Mouse (Mus musculus) heart, embryonic 16.5 days (tissue): ENCODE measurements around the gene Myo1b. TPM values are rescaled to one million over a fixed set of nuclear protein-coding genes. Genes with fewer than 3 reads are reported as not detected.

Experiments used
- ATAC-seq: fragments of 200-750 bp; cut with Nextera tagmentation; replicated peaks from 2 replicates; pipeline ENCODE4 v1.8.0; 2017; ENCODE audit warnings: moderate number of reproducible peaks; ENCODE audit not compliant: insufficient read depth, low FRiP score; ENCODE audit errors: extremely low read depth
- H3K27ac ChIP-seq: fragments of 300-500 bp; sonication (generic); 2 replicates; pipeline ENCODE4 v1.5.1; 2014; ENCODE audit warnings: mild to moderate bottlenecking, low read length, control low read depth, moderate library complexity
- H3K27me3 ChIP-seq: fragments of 300-500 bp; sonication (generic); 2 replicates; pipeline ENCODE4 v1.6.1; 2014; ENCODE audit warnings: low read length, mixed read lengths; ENCODE audit not compliant: control insufficient read depth, insufficient read depth
- H3K36me3 ChIP-seq: fragments of 300-500 bp; sonication (generic); 2 replicates; pipeline ENCODE4 v1.6.1; 2014; ENCODE audit not compliant: control insufficient read depth, insufficient read depth
- H3K4me1 ChIP-seq: fragments of 300-500 bp; sonication (generic); 2 replicates; pipeline ENCODE4 v1.6.1; 2014; ENCODE audit warnings: low read length, mixed read lengths; ENCODE audit not compliant: control insufficient read depth, insufficient read depth
- H3K4me2 ChIP-seq: fragments of 300-500 bp; sonication (generic); 2 replicates; pipeline ENCODE4 v1.6.1; 2014; ENCODE audit warnings: low read depth, mild to moderate bottlenecking, control low read depth, low read length
- H3K4me3 ChIP-seq: fragments of 300-500 bp; sonication (generic); 2 replicates; pipeline ENCODE4 v1.5.1; 2014; ENCODE audit warnings: mild to moderate bottlenecking, control low read depth, low read length
- H3K9ac ChIP-seq: fragments of 300-500 bp; sonication (generic); 2 replicates; pipeline ENCODE4 v1.6.1; 2014; ENCODE audit warnings: low read length, control low read depth
- H3K9me3 ChIP-seq: fragments of 300-500 bp; sonication (generic); replicated peaks from 2 replicates; pipeline ENCODE4 v1.6.1; 2016; ENCODE audit warnings: low read length; ENCODE audit not compliant: control insufficient read depth
- WGBS: fragments of 180-500 bp; shearing (Covaris S2); extraction: QIAGEN DNeasy Blood & Tissue Kit; methylation state at CpG from one replicate; pipeline ENCODE4 v1.1.7; 2014; 5-methylcytosine and 5-hydroxymethylcytosine counted together
- polyA plus RNA-seq: library from polyadenylated mRNA; unstranded; fragments of >200 nt; fragmentation: Nextera tagmentation; extraction: Ambion mirVana; gene quantifications from 2 replicates; pipeline ENCODE4 v1.2.1, GENCODE M21; 2015

Myo1b gene
- polyA plus RNA-seq, 1 experiment from 2014 or later: 26.6 TPM

GRCm38 (mm10) chr1:51759657-51760056 lies 156.2 kb downstream of the Myo1b start:
- no peak overlapping the region for H3K4me2 ChIP-seq
- no peak overlapping the region for H3K9ac ChIP-seq
- peaks cover 27% of the 10 kb centered on the region for H3K36me3 ChIP-seq
- no peaks in the 10 kb centered on the region for H3K27me3 ChIP-seq
- no peak overlapping the region for H3K4me3 ChIP-seq
- WGBS: 82% methylated on average over 6 of the region's 6 CpGs
- no peak for ATAC-seq
- no peak overlapping the region for H3K27ac ChIP-seq
- no peaks in the 10 kb centered on the region for H3K4me1 ChIP-seq
- no peaks in the 10 kb centered on the region for H3K9me3 ChIP-seq

- no peak for ATAC-seq
- H3K36me3 ChIP-seq: peaks cover 32% of the 10 kb centered on the region
- H3K4me1 ChIP-seq: no peaks in the 10 kb centered on the region
- H3K9ac ChIP-seq: no peak overlapping the region
- no peaks in the 10 kb centered on the region for H3K27me3 ChIP-seq
- H3K9me3 ChIP-seq: no peaks in the 10 kb centered on the region
- no peak overlapping the region for H3K27ac ChIP-seq
- H3K4me3 ChIP-seq: no peak overlapping the region
- no peak overlapping the region for H3K4me2 ChIP-seq
- WGBS: 73% methylated on average over 15 of the region's 15 CpGs
These were observed 157.4 kb downstream of the Myo1b start for GRCm38 (mm10) chr1:51758326-51759109.

GRCm38 (mm10) chr1:51753621-51754020 lies 162.2 kb downstream of the Myo1b start:
- peaks cover 21% of the 10 kb centered on the region for H3K36me3 ChIP-seq
- no peak overlapping the region for H3K27ac ChIP-seq
- no peak overlapping the region for H3K9ac ChIP-seq
- 86% methylated on average over 6 of the region's 6 CpGs for WGBS
- no peaks in the 10 kb centered on the region for H3K4me1 ChIP-seq
- no peak overlapping the region for H3K4me3 ChIP-seq
- H3K9me3 ChIP-seq: no peaks in the 10 kb centered on the region
- no peak for ATAC-seq
- H3K27me3 ChIP-seq: no peaks in the 10 kb centered on the region
- H3K4me2 ChIP-seq: no peak overlapping the region

GRCm38 (mm10) chr1:51751006-51751405 lies 164.9 kb downstream of the Myo1b start:
- ATAC-seq: no peak
- H3K4me2 ChIP-seq: no peak overlapping the region
- WGBS: 72% methylated on average over 10 of the region's 10 CpGs
- H3K27me3 ChIP-seq: no peaks in the 10 kb centered on the region
- H3K9me3 ChIP-seq: no peaks in the 10 kb centered on the region
- H3K9ac ChIP-seq: no peak overlapping the region
- peaks cover 11% of the 10 kb centered on the region for H3K4me1 ChIP-seq
- H3K36me3 ChIP-seq: peaks cover 16% of the 10 kb centered on the region
- H3K27ac ChIP-seq: no peak overlapping the region
- no peak overlapping the region for H3K4me3 ChIP-seq

GRCm38 (mm10) chr1:51748306-51748705 lies 167.6 kb downstream of the Myo1b start:
- H3K9ac ChIP-seq: no peak overlapping the region
- H3K27me3 ChIP-seq: no peaks in the 10 kb centered on the region
- no peak overlapping the region for H3K4me2 ChIP-seq
- 45% methylated on average over 2 of the region's 2 CpGs for WGBS
- H3K27ac ChIP-seq: no peak overlapping the region
- no peak overlapping the region for H3K4me3 ChIP-seq
- 0 out of 2 replicates have a peak, but pooled peaks cover 4% of the 10 kb centered on the region for H3K36me3 ChIP-seq
- peak; percentile 52 for ATAC-seq
- H3K4me1 ChIP-seq: peaks cover 11% of the 10 kb centered on the region
- no peaks in the 10 kb centered on the region for H3K9me3 ChIP-seq

GRCm38 (mm10) chr1:51747494-51747893 lies 168.4 kb downstream of the Myo1b start:
- no peak for ATAC-seq

GRCm38 (mm10) chr1:51746711-51747240 lies 169.1 kb downstream of the Myo1b start:
- H3K27ac ChIP-seq: no peak overlapping the region
- H3K4me1 ChIP-seq: peaks cover 11% of the 10 kb centered on the region
- H3K36me3 ChIP-seq: 0 out of 2 replicates have a peak, but pooled peaks cover 4% of the 10 kb centered on the region
- H3K4me3 ChIP-seq: no peak overlapping the region
- no peak overlapping the region for H3K4me2 ChIP-seq
- no peaks in the 10 kb centered on the region for H3K27me3 ChIP-seq
- 90% methylated on average over 15 of the region's 15 CpGs for WGBS
- no peak for ATAC-seq
- H3K9ac ChIP-seq: no peak overlapping the region
- H3K9me3 ChIP-seq: no peaks in the 10 kb centered on the region

More at GRCm38 (mm10) chr1:51747494-51747893, 168.4 kb downstream of the Myo1b start:
- peak overlapping the region; percentile 4 for H3K4me2 ChIP-seq
- H3K9ac ChIP-seq: no peak overlapping the region
- no peaks in the 10 kb centered on the region for H3K9me3 ChIP-seq
- whole genome bisulfite sequencing: 17% methylated on average over 12 of the region's 12 CpGs
- H3K27me3 ChIP-seq: no peaks in the 10 kb centered on the region
- H3K4me3 ChIP-seq: no peak overlapping the region
- H3K36me3 ChIP-seq: 0 out of 2 replicates have a peak, but pooled peaks cover 4% of the 10 kb centered on the region
- H3K4me1 ChIP-seq: peaks cover 11% of the 10 kb centered on the region
- H3K27ac ChIP-seq: no peak overlapping the region

GRCm38 (mm10) chr1:51743756-51744425 lies 172.0 kb downstream of the Myo1b start:
- H3K36me3 ChIP-seq: 0 out of 2 replicates have a peak, but pooled peaks cover 4% of the 10 kb centered on the region
- no peak overlapping the region for H3K4me3 ChIP-seq
- H3K27me3 ChIP-seq: no peaks in the 10 kb centered on the region
- no peak overlapping the region for H3K4me2 ChIP-seq
- H3K9me3 ChIP-seq: no peaks in the 10 kb centered on the region
- WGBS: 94% methylated on average over 3 of the region's 3 CpGs
- H3K4me1 ChIP-seq: peaks cover 11% of the 10 kb centered on the region
- no peak overlapping the region for H3K27ac ChIP-seq
- ATAC-seq: no peak
- no peak overlapping the region for H3K9ac ChIP-seq

GRCm38 (mm10) chr1:51742586-51742985 lies 173.3 kb downstream of the Myo1b start:
- H3K36me3 ChIP-seq: 0 out of 2 replicates have a peak, but pooled peaks cover 4% of the 10 kb centered on the region
- no peak overlapping the region for H3K9ac ChIP-seq
- ATAC-seq: no peak
- no peak overlapping the region for H3K4me3 ChIP-seq
- H3K4me2 ChIP-seq: no peak overlapping the region
- WGBS: 100% methylated on average over 1 of the region's 1 CpGs
- H3K4me1 ChIP-seq: peaks cover 4% of the 10 kb centered on the region; the same call in 1 of the 2 replicates
- no peaks in the 10 kb centered on the region for H3K9me3 ChIP-seq
- H3K27ac ChIP-seq: no peak overlapping the region
- H3K27me3 ChIP-seq: no peaks in the 10 kb centered on the region
